Mouse (Mus musculus): Measurements from ENCODE around the gene Hs3st6. TPM values are rescaled to one million over a fixed set of nuclear protein-coding genes. Genes with fewer than 3 reads are reported as not detected.
"Not testable (repeated sequence)": the region's sequence is repeated elsewhere in the genome, so short reads cannot be mapped to it uniquely, and the experiment has no call there.

The Hs3st6 gene
- polyA plus RNA-seq (2015; fragmentation: Nextera tagmentation; extraction: Ambion mirVana): 0.37 and 0.38 TPM in 2 replicates

DNA sequence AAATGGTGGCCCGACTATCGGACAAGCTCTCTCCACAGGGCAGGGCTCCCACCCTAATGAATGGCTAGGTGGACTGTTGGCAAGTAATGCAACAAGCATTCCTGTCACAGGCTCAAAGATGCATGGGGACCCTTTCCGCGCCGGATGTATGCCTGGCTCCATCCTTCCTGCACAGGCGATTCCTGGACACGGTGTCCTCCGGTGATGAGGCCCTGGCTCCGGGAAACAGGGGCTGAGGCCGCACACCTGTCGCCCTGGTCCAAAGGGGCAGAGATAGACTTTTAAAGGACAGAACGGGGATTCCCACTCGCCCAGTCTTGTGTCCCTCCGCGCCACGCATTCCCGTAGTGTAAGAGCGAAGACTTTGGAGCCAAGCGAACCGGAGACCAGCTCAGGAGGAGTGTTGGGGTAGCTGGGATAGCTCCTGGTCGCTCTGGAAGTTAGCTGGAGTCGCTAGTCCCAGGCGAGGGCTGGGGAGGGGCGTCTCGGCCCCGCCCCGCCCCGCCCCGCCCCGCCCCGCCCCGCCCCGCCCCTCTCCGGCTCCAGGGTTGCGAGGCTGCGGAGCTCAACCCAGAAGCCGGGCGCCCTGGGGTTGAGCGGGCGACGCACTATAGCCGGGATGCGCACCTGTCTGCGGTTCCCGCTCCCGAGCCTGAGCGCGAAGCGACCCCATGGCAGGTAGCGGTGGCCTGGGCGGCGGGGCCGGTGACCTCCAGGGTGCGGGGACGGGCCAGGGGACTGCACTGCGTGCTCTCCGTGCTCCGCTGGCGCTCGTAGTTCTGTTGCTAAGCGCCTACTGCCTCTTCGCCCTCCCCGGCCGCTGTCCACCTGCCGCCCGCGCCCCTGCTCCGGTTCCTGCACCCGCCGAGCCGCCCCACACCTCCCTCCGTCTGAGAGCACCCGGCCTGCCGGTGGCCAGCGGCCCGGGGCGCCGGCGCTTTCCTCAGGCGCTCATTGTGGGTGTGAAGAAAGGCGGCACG lies at the start of gene Hs3st6:
TSS of gene Hs3st6 (plus strand) at position 574 of the 980 bp plus-strand sequence.
- ATAC-seq (ENCODE audit: low FRiP score): no peak
- no peak within 1 kb of the TSS for H3K27ac ChIP-seq (replicated peaks)
- peak within 1 kb of the TSS; percentile 30; the same call in 1 of the 2 replicates for H3K9ac ChIP-seq (replicated peaks)
- H3K4me1 ChIP-seq: peaks cover 14% of the 10 kb centered on the region
- H3K4me3 ChIP-seq (replicated peaks): peak within 1 kb of the TSS; percentile 42
- H3K36me3 ChIP-seq: no peaks in the 10 kb centered on the region
- peaks cover 78% of the 10 kb centered on the region for H3K27me3 ChIP-seq (replicated peaks)
- no peaks in the 10 kb centered on the region for H3K9me3 ChIP-seq (replicated peaks)
- H3K4me2 ChIP-seq: peak within 1 kb of the TSS; percentile 91
- WGBS: 1% methylated on average over 48 of the region's 82 CpGs

DNA sequence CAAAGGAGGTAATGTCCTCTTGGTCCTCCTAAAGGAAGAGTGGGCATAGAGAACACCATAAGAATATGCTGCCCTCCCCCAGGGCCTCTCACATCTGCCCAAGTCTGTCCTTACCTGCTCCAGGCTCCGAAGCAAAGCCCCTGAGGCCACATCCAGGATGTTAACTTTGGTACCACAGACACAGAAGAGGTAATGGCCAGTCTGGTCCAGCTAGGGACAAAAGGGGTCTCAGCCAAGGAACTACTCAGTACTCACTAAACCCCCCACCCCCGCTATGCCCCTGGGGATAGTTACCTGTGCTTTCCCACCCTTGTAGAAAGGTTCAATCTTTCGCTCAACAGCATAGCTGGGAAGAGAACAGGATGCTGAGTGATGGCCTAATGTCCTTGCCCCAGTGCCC lies 47.0 kb upstream of the Hs3st6 start:
- peak overlapping the region; percentile 81; the same call in 1 of the 2 replicates for H3K4me2 ChIP-seq
- no peak for ATAC-seq (ENCODE audit: low FRiP score)
- WGBS: 94% methylated on average over 3 of the region's 3 CpGs

DNA sequence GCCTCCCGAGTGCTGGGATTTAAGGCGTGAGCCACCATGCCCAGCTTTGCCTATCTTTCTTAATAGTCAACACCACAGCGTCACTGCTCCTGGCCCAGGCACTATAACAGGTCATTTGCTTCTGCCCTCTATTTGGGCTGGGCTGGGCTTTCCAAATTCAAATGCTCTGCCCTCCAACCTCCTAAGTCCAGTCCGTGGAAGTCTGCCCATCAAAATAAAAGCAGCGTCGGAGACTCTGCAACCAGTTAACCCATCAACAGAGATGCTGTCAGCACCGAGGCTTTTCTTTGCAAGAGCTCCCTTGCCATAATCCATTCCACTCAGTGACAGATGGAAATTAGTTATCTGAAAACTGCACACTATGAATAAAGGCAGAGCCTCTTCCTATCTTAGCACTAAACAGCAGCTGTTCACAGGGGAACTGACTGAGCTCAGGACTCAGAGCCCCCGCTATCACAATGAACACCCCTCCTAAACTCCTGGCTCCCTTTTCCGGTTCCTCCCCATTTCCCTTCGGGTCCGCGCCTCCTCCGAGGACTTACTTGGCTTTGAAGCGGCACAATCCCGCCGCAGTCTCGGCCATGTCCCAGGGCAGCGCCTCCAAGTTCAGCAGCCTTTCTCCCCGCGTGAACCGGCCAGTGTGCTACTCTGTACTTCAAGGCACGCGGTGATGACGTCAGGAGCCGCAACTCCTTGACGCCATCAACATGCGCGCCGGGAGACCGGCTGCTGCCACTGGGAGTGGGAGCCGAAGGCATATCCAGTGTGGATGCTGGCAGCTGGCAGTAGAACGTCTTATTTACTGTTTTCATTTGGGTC lies 45.6 kb upstream of the Hs3st6 start, which contains the start of gene Tbl3:
TSS of gene Tbl3 (minus strand) at position 679 of the 819 bp plus-strand sequence.
- Histone ChIP-seq H3K9me3 (replicated peaks) (no peaks in the 10 kb centered on the region), H3K9ac (replicated peaks) (peak within 1 kb of the TSS; percentile 78), H3K27ac (replicated peaks) (peak within 1 kb of the TSS; percentile 83), H3K4me3 (replicated peaks) (peak within 1 kb of the TSS; percentile 77), H3K4me1 (peaks cover 21% of the 10 kb centered on the region), H3K27me3 (replicated peaks) (no peaks in the 10 kb centered on the region), H3K36me3 (peaks cover 30% of the 10 kb centered on the region), H3K4me2 (peak within 1 kb of the TSS; percentile 81)
- 4% methylated on average over 32 of the region's 32 CpGs for WGBS
- ATAC-seq (ENCODE audit: low FRiP score): peak; percentile 92

More for the DNA sequence above, 47.0 kb upstream of the Hs3st6 start:
- no peaks in the 10 kb centered on the region for H3K27me3 ChIP-seq (replicated peaks)
- peaks cover 21% of the 10 kb centered on the region for H3K4me1 ChIP-seq
- H3K4me3 ChIP-seq (replicated peaks): no peak overlapping the region
- H3K9ac ChIP-seq (replicated peaks): no peak overlapping the region
- H3K27ac ChIP-seq (replicated peaks): no peak overlapping the region
- H3K9me3 ChIP-seq (replicated peaks): no peaks in the 10 kb centered on the region
- peaks cover 44% of the 10 kb centered on the region for H3K36me3 ChIP-seq

DNA sequence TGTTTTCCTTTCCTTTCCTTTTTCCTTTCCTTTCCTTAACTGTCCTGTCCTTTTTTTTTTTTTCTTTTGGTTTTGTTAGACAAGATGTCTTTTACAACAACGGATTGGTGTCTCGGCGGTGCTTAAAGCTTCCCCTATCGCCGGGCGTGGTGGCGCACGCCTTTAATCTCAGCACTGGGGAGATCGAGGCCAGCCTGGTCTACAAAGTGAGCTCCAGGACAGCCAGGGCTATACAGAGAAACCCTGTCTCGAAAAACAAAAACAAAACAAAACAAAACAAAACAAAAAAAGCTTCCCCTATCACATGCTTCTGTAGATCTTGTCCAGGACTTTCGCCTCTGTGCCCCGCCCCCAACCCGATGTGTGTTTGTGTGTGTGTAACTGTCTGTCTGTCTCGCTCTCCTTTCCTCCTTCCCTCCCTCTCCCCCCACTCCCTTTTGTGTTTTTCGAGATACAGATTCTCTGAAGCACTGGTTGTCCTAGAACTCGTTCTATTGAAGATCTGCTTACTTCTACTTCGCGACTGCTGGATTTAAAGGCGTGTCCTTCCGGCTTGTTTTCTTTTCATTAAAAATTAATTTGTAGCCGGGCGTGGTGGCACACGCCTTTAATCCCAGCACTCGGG lies 44.9 kb upstream of the Hs3st6 start:
- H3K9me3 ChIP-seq (replicated peaks): no peaks in the 10 kb centered on the region
- H3K27ac ChIP-seq (replicated peaks): peak overlapping the region; percentile 83
- H3K4me3 ChIP-seq (replicated peaks): peak overlapping the region; percentile 77
- 5% methylated on average over 24 of the region's 24 CpGs for WGBS
- H3K4me2 ChIP-seq: peak overlapping the region; percentile 81
- peaks cover 24% of the 10 kb centered on the region for H3K36me3 ChIP-seq
- peak overlapping the region; percentile 78 for H3K9ac ChIP-seq (replicated peaks)
- no peak; the same call in 1 of the 2 replicates for ATAC-seq (ENCODE audit: low FRiP score)
- H3K27me3 ChIP-seq (replicated peaks): no peaks in the 10 kb centered on the region
- H3K4me1 ChIP-seq: peaks cover 21% of the 10 kb centered on the region

DNA sequence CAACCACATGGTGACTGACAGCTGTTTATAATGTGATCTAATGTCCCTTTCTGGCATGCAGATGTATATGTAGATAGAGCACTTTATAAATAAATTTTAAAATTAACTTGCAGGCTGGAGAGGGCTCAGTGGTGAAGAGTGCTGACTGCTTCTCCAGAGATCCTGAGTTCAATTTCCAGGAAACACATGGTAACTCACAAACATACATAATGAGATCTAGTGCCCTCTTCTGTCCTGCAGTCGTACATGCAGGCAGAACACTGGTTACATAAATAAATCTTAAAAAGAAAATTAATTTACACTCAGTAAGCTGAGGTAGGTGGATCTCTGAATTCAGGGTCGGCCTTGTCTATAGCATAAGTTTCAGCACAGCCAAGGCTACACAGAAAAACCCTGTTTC lies 44.1 kb upstream of the Hs3st6 start:
- ATAC-seq (ENCODE audit: low FRiP score): no peak
- H3K9me3 ChIP-seq (replicated peaks): no peaks in the 10 kb centered on the region
- H3K36me3 ChIP-seq: peaks cover 20% of the 10 kb centered on the region
- 30% methylated on average over 2 of the region's 2 CpGs for WGBS
- H3K27me3 ChIP-seq (replicated peaks): no peaks in the 10 kb centered on the region
- H3K4me2 ChIP-seq: no peak overlapping the region
- H3K27ac ChIP-seq (replicated peaks): no peak overlapping the region
- peaks cover 21% of the 10 kb centered on the region for H3K4me1 ChIP-seq
- H3K4me3 ChIP-seq (replicated peaks): 0 out of 2 replicates have a peak overlapping the region, but pooled peaks have one; percentile 77
- H3K9ac ChIP-seq (replicated peaks): no peak overlapping the region

DNA sequence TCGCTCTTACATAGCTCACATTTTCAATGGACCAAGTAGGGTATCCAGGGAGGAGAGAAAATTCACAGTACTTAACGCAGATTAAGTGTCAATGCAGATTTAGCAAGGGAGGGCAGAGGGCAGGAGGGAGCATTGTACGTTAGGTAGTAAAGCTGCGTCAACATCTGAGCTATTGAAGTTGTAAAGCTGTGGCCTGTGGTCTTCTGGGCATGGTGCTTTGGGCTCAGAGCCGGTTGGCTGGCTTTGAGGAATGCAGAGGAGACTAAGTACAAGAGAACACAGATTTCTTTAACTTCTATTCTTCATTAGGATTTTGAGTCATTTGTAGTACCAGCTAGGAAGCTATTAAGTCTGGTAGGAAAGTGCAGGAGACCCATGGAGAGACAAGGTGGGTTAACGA lies 37.2 kb upstream of the Hs3st6 start:
- no peak overlapping the region for H3K9ac ChIP-seq (replicated peaks)
- H3K9me3 ChIP-seq (replicated peaks): no peaks in the 10 kb centered on the region
- WGBS: 53% methylated on average over 6 of the region's 6 CpGs
- ATAC-seq (ENCODE audit: low FRiP score): no peak
- no peak overlapping the region for H3K27ac ChIP-seq (replicated peaks)
- peaks cover 9% of the 10 kb centered on the region; the same call in 1 of the 2 replicates for H3K36me3 ChIP-seq
- H3K4me2 ChIP-seq: no peak overlapping the region
- H3K27me3 ChIP-seq (replicated peaks): no peaks in the 10 kb centered on the region
- H3K4me3 ChIP-seq (replicated peaks): no peak overlapping the region
- peaks cover 7% of the 10 kb centered on the region for H3K4me1 ChIP-seq

DNA sequence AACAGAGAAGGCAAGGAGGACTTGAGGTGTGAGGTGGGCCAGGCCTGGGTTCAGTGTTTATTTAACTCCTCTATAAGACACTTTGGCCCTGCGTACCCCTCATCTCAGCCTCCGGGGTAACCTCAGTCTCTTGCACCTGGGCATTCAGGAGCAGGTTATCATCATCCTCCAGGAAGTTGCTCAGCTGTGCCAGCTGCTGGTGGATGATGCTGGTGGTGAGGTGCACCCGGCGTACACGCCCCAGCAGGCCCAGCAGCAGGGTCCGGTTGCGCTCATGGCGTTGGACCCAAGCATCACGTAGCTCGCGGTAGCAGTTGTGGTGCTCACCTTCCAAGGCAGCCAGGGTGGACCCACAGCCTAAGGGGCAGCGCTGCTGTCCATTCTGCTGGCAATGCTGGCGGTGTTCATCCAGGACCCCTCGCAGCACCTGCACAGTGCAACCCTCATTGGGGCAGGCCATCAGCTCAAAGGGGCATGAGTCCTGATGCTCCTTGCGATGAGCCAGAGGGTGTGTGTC lies 36.6 kb upstream of the Hs3st6 start:
- H3K4me1 ChIP-seq: peaks cover 9% of the 10 kb centered on the region
- H3K9ac ChIP-seq (replicated peaks): no peak overlapping the region
- H3K9me3 ChIP-seq (replicated peaks): no peaks in the 10 kb centered on the region
- no peaks in the 10 kb centered on the region for H3K27me3 ChIP-seq (replicated peaks)
- no peak overlapping the region for H3K4me2 ChIP-seq
- H3K4me3 ChIP-seq (replicated peaks): no peak overlapping the region
- no peak overlapping the region for H3K27ac ChIP-seq (replicated peaks)
- 94% methylated on average over 15 of the region's 15 CpGs for WGBS
- peaks cover 9% of the 10 kb centered on the region; the same call in 1 of the 2 replicates for H3K36me3 ChIP-seq
- ATAC-seq (ENCODE audit: low FRiP score): no peak

DNA sequence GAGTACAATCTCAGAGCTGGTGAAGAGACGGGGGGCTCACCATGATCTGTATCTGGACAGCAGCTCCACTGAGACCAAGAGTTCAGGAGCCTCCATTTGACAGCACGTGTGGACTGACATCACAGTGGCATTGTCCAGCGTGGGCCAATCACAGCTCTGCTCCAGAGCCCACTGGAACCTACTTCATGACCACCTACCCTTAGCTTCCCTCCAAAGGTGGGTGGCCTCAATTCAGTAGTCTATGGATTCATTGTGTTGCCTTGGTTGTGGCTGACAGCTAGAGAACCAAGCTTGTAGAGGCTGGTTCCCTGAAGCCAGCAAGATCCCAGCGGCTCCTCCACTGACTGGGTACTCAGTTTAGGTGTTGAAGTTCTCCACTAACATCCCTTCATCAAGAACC lies 34.8 kb upstream of the Hs3st6 start, which contains the start of the genes Rnf151 and Rps2:
TSS of gene Rnf151 (minus strand) at position 121 of the 400 bp plus-strand sequence.
TSS of gene Rps2 (plus strand) at position 174 of the 400 bp plus-strand sequence.
- peaks cover 23% of the 10 kb centered on the region for H3K36me3 ChIP-seq
- peak within 1 kb of the TSS; percentile 60 for H3K4me2 ChIP-seq
- no peaks in the 10 kb centered on the region for H3K9me3 ChIP-seq (replicated peaks)
- no peak for ATAC-seq (ENCODE audit: low FRiP score)
- no peaks in the 10 kb centered on the region for H3K27me3 ChIP-seq (replicated peaks)
- H3K4me1 ChIP-seq: peaks cover 27% of the 10 kb centered on the region
- H3K9ac ChIP-seq (replicated peaks): peak within 1 kb of the TSS; percentile 86
- 80% methylated on average over 4 of the region's 4 CpGs for WGBS
- H3K27ac ChIP-seq (replicated peaks): no peak within 1 kb of the TSS
- H3K4me3 ChIP-seq (replicated peaks): peak within 1 kb of the TSS; percentile 82

DNA sequence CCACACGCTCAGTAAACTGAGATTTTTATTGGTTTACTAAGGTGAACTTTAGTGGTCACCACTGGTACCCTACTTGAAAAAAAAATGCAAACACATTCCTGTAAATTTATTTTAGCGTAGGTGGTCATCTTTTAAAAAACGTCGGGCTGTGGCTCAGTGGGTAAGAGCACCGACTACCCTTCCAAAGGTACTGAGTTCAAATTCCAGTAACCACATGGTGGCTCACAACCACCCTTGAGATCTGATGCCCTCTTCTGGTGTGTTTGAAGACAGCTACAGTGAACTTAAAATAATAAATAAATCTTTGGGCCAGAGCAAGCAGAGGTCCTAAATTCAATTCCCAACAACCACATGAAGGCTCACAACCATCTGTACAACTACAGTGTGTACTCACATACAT lies 33.9 kb upstream of the Hs3st6 start:
- Histone ChIP-seq H3K4me2 (peak overlapping the region; percentile 60), H3K4me3 (replicated peaks) (peak overlapping the region; percentile 82), H3K4me1 (peaks cover 35% of the 10 kb centered on the region), H3K36me3 (peaks cover 23% of the 10 kb centered on the region), H3K27ac (replicated peaks) (0 out of 2 replicates have a peak overlapping the region, but pooled peaks have one; percentile 87), H3K9ac (replicated peaks) (peak overlapping the region; percentile 86)
- 63% methylated on average over 5 of the region's 5 CpGs for WGBS
- not testable (repeated sequence) for H3K27me3 ChIP-seq (replicated peaks); ATAC-seq (ENCODE audit: low FRiP score); H3K9me3 ChIP-seq (replicated peaks)

DNA sequence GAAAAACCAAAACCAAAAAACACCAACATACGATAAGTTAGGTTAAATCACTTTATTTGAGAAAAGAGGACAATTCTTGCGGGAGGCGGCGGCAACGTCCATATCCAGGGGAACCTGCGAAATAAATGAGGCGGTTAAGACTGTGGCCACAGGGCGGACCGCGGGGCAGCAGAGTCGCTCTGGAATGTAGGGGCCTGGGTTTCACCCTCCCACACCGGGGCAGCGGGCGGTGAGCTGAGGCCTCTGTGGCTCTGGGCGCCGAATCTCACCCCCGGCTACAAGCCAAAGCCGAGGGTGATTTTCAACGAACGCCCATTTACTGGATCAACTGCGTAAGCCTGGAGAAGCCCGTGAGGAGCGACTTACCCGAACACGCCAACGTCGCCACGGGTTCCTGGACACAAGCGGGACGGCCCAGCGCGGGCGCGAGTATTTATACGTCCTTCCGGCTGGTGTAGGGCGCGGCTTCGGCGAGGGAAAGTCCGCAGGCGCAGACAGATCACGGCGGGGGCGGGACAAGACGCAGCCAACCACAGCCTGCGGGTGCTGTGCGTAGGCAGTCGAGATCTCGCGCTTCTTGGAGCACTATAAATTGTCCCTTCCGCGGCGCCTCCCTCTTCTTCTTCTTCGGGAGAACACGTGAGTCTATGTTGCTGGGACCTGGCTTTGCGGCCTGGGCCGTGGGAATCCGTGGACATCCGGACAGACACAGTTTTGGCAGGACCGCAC lies 33.1 kb upstream of the Hs3st6 start:
- Histone ChIP-seq H3K4me3 (replicated peaks) (peak overlapping the region; percentile 82), H3K27ac (replicated peaks) (peak overlapping the region; percentile 87), H3K4me2 (peak overlapping the region; percentile 60), H3K9ac (replicated peaks) (peak overlapping the region; percentile 86), H3K36me3 (peaks cover 23% of the 10 kb centered on the region), H3K9me3 (replicated peaks) (no peaks in the 10 kb centered on the region), H3K4me1 (peaks cover 38% of the 10 kb centered on the region), H3K27me3 (replicated peaks) (no peaks in the 10 kb centered on the region)
- under 1% methylated on average over 61 of the region's 61 CpGs for WGBS
- ATAC-seq (ENCODE audit: low FRiP score): peak; percentile 98
